Mouse (Mus musculus): ENCODE data around the gene Sh2b3.

GRCm38 (mm10) chr5:121811485-121811931 is 25.9 kb downstream of the Sh2b3 start:
- TF ChIP-seq CTCF (IDR thresholded peaks at IDR 0.05; ENCODE audit: low read depth) (no peak), EP300 (optimal IDR thresholded peaks at IDR 0.05) (no peak)
